ENCODE assay signal across 12 mouse cellular contexts in genomic region chr8:122905346-122905745, GRCm38 (mm10). TPM values are rescaled to one million over a fixed set of nuclear protein-coding genes. Genes with fewer than 3 reads are reported as not detected.
DNase-seq lines count a peak whose midpoint lies in the region; ATAC-seq lines count a peak whose summit lies in the region.
"Had no signal": no experiment of that assay in that cellular context is flagged by ENCODE, and none has a peak within 500 bp of the region (broad histone marks: within the 10 kb centered on the region; RNA-seq: fewer than 3 reads in every experiment).

No protein-coding gene starts in this region.

- 77% methylated on average over 4 of the region's 4 CpGs for WGBS in intestine, embryonic 16.5 days
- WGBS in intestine, embryonic 15.5 days: 79% methylated on average over 4 of the region's 4 CpGs
- 85% methylated on average over 4 of the region's 4 CpGs for WGBS in forebrain, embryonic 11.5 days
- 89% methylated on average over 4 of the region's 4 CpGs for WGBS in midbrain, embryonic 16.5 days

- peak; percentile 59 for ATAC-seq in intestine, embryonic 16.5 days
- no peak for ATAC-seq in intestine, embryonic 15.5 days
- ATAC-seq in forebrain, embryonic 11.5 days (replicated peaks; ENCODE audit: low FRiP score): no peak
- ATAC-seq in midbrain, embryonic 16.5 days: no peak
- ATAC-seq: hindbrain, postnatal 0 days had no signal

- H3K27me3 ChIP-seq in intestine, embryonic 16.5 days (replicated peaks; ENCODE audit: control insufficient read depth, insufficient read depth, low read length): no peaks in the 10 kb centered on the region
- H3K27me3 ChIP-seq in intestine, embryonic 15.5 days (replicated peaks): no peaks in the 10 kb centered on the region
- H3K27me3 ChIP-seq in forebrain, embryonic 11.5 days (ENCODE audit: control insufficient read depth, insufficient read depth, low read length): no peaks in the 10 kb centered on the region
- H3K27me3 ChIP-seq in midbrain, embryonic 16.5 days (ENCODE audit: control insufficient read depth, insufficient read depth, low read depth, low read length): no peaks in the 10 kb centered on the region
- H3K27me3 ChIP-seq: lung, embryonic 15.5 days; neural tube, embryonic 12.5 days had no signal

- no peak overlapping the region for H3K4me2 ChIP-seq in intestine, embryonic 16.5 days (ENCODE audit: low read depth, low read length)
- no peak overlapping the region for H3K4me2 ChIP-seq in intestine, embryonic 15.5 days (replicated peaks)
- no peak overlapping the region for H3K4me2 ChIP-seq in forebrain, embryonic 11.5 days (ENCODE audit: low read depth, low read length, severe bottlenecking)
- H3K4me2 ChIP-seq in midbrain, embryonic 16.5 days (ENCODE audit: low read length): no peak overlapping the region
- H3K4me2 ChIP-seq: lung, embryonic 15.5 days; neural tube, embryonic 12.5 days had no signal

- no peak overlapping the region for H3K9ac ChIP-seq in intestine, embryonic 16.5 days (ENCODE audit: low read depth, low read length)
- H3K9ac ChIP-seq in intestine, embryonic 15.5 days: no peak overlapping the region
- H3K9ac ChIP-seq in forebrain, embryonic 11.5 days (ENCODE audit: low read length): no peak overlapping the region
- no peak overlapping the region for H3K9ac ChIP-seq in midbrain, embryonic 16.5 days (ENCODE audit: low read depth, low read length)
- H3K9ac ChIP-seq: lung, embryonic 15.5 days; neural tube, embryonic 12.5 days had no signal

- 0 out of 2 replicates have a peak, but pooled peaks cover 7% of the 10 kb centered on the region for H3K36me3 ChIP-seq in intestine, embryonic 16.5 days (ENCODE audit: control insufficient read depth, insufficient read depth, low read length)
- peaks cover 5% of the 10 kb centered on the region; the same call in 1 of the 2 replicates for H3K36me3 ChIP-seq in intestine, embryonic 15.5 days
- peaks cover 3% of the 10 kb centered on the region; the same call in 1 of the 2 replicates for H3K36me3 ChIP-seq in forebrain, embryonic 11.5 days (ENCODE audit: control insufficient read depth, insufficient read depth, low read length)
- H3K36me3 ChIP-seq in midbrain, embryonic 16.5 days (ENCODE audit: control insufficient read depth, insufficient read depth, low read length): peaks cover 3% of the 10 kb centered on the region; the same call in 1 of the 2 replicates

- DNase-seq in 416B (ENCODE audit: low read depth): peak; percentile 85
- peak; percentile 87 for DNase-seq in NIH3T3 (ENCODE audit: low read depth)
- peak; percentile 98 for DNase-seq in fibroblast of lung, adult 2 months (ENCODE audit: low read depth)
- DNase-seq in forebrain, embryonic 11.5 days (ENCODE audit: low spot score): no peak
- no peak for DNase-seq in layer of hippocampus, postnatal 36 days

- H3K4me3 ChIP-seq in intestine, embryonic 16.5 days (ENCODE audit: low read length): no peak overlapping the region
- no peak overlapping the region for H3K4me3 ChIP-seq in intestine, embryonic 15.5 days (replicated peaks)
- no peak overlapping the region for H3K4me3 ChIP-seq in forebrain, embryonic 11.5 days (ENCODE audit: low read depth, low read length)
- H3K4me3 ChIP-seq in midbrain, embryonic 16.5 days (ENCODE audit: low read depth, low read length): no peak overlapping the region
- H3K4me3 ChIP-seq: lung, embryonic 15.5 days; neural tube, embryonic 12.5 days had no signal

- H3K9me3 ChIP-seq in intestine, embryonic 16.5 days (ENCODE audit: control insufficient read depth, low read length): no peaks in the 10 kb centered on the region
- no peaks in the 10 kb centered on the region for H3K9me3 ChIP-seq in intestine, embryonic 15.5 days
- H3K9me3 ChIP-seq in forebrain, embryonic 11.5 days (ENCODE audit: control insufficient read depth, low read length): no peaks in the 10 kb centered on the region
- H3K9me3 ChIP-seq in midbrain, embryonic 16.5 days (replicated peaks; ENCODE audit: control insufficient read depth, low read length, poor library complexity, severe bottlenecking): no peaks in the 10 kb centered on the region
- H3K9me3 ChIP-seq: lung, embryonic 15.5 days; neural tube, embryonic 12.5 days had no signal

- H3K4me1 ChIP-seq in intestine, embryonic 16.5 days (ENCODE audit: control insufficient read depth, insufficient read depth, low read length): peaks cover 4% of the 10 kb centered on the region; the same call in 1 of the 2 replicates
- H3K4me1 ChIP-seq in intestine, embryonic 15.5 days (replicated peaks): peaks cover 10% of the 10 kb centered on the region; the same call in 1 of the 2 replicates
- no peaks in the 10 kb centered on the region for H3K4me1 ChIP-seq in forebrain, embryonic 11.5 days (replicated peaks; ENCODE audit: control insufficient read depth, insufficient read depth, low read length)
- no peaks in the 10 kb centered on the region; the same call in 1 of the 2 replicates for H3K4me1 ChIP-seq in midbrain, embryonic 16.5 days (ENCODE audit: control insufficient read depth, insufficient read depth, low read length)
- H3K4me1 ChIP-seq: neural tube, embryonic 12.5 days had no signal

- no peak overlapping the region for H3K27ac ChIP-seq in intestine, embryonic 16.5 days (ENCODE audit: low read length)
- H3K27ac ChIP-seq in intestine, embryonic 15.5 days: no peak overlapping the region
- no peak overlapping the region for H3K27ac ChIP-seq in forebrain, embryonic 11.5 days (ENCODE audit: low read depth, low read length)
- no peak overlapping the region for H3K27ac ChIP-seq in midbrain, embryonic 16.5 days (ENCODE audit: low read length)
- H3K27ac ChIP-seq: hindbrain, postnatal 0 days; lung, embryonic 15.5 days; neural tube, embryonic 12.5 days had no signal

RNA-seq across cellular contexts. Expression of gene Cdh15, which starts 57.6 kb away (rescaled TPM):
- 0.11 and 0.24 TPM in 2 replicates for polyA plus RNA-seq in intestine, embryonic 16.5 days (2015; fragmentation: Nextera tagmentation; extraction: Ambion mirVana)
- polyA plus RNA-seq in intestine, embryonic 15.5 days (2015; fragmentation: Nextera tagmentation; extraction: Ambion mirVana): 0.23 and 0.49 TPM in 2 replicates
- polyA plus RNA-seq in forebrain, embryonic 11.5 days (2014; fragmentation: Nextera tagmentation; extraction: Ambion mirVana): 0.56 and 0.92 TPM in 2 replicates
- 2.2 and 2.9 TPM in 2 replicates for polyA plus RNA-seq in midbrain, embryonic 16.5 days (2015; fragmentation: Nextera tagmentation; extraction: Ambion mirVana)
- total RNA-seq in layer of hippocampus, postnatal 36 days (2021): 1 to 10 TPM in 1 of 2 experiments, under 1 TPM in 1; 0.88 to 1.2 TPM
- polyA plus RNA-seq: spleen, adult 2 months had no signal

Comparison
In these comparisons a context has a peak if more than half of its experiments do, and no peak if none do; other contexts are left out.
1. DNase-seq: peak in 416B (single experiment), NIH3T3 (single experiment) and fibroblast of lung, adult 2 months (single experiment); none in forebrain, embryonic 11.5 days (single experiment) and layer of hippocampus, postnatal 36 days (0 of 2).